Mouse (Mus musculus) CH12F3 (cell line): Measurements from ENCODE around the gene Hsp90b1.
"Not testable (repeated sequence)": the region's sequence is repeated elsewhere in the genome, so short reads cannot be mapped to it uniquely, and the experiment has no call there.

Experiments
- in situ Hi-C: fragments of 300-500 bp; cut with MboI; formaldehyde crosslinking; loops from 2 replicates; pipeline ENCODE4 v1.14.3; 2020; ENCODE audit warnings: low sequenced_read_pairs

The Hsp90b1 gene

GRCm38 (mm10) chr10:86705318-86705921, at the start of gene Hsp90b1, which contains the start of gene Ttc41:
Hsp90b1 (minus strand) TSS chr10:86705509.
Ttc41 (plus strand) TSS chr10:86705811.
- in situ Hi-C loops: no loop called here

- in situ Hi-C loops: no loop called here
These were observed 39.0 kb upstream of the Hsp90b1 start for GRCm38 (mm10) chr10:86744306-86744705.

- in situ Hi-C loops: no loop called here
These were observed 37.6 kb upstream of the Hsp90b1 start for GRCm38 (mm10) chr10:86742918-86743317.

- in situ Hi-C loops: no loop called here
These were observed 29.7 kb upstream of the Hsp90b1 start for GRCm38 (mm10) chr10:86735036-86735435.

- in situ Hi-C loops: no loop called here
These were observed 26.2 kb upstream of the Hsp90b1 start for GRCm38 (mm10) chr10:86731500-86731863.

- in situ Hi-C loops: no loop called here
These were observed 25.7 kb upstream of the Hsp90b1 start for GRCm38 (mm10) chr10:86730823-86731499.

- in situ Hi-C loops: no loop called here
These were observed 22.9 kb upstream of the Hsp90b1 start for GRCm38 (mm10) chr10:86728176-86728575.

- in situ Hi-C loops: no loop called here
These were observed 22.3 kb upstream of the Hsp90b1 start for GRCm38 (mm10) chr10:86727548-86727980.

GRCm38 (mm10) chr10:86712156-86712555, 6.8 kb upstream of the Hsp90b1 start:
- in situ Hi-C loops: no loop called here

GRCm38 (mm10) chr10:86707134-86707533, 1.8 kb upstream of the Hsp90b1 start:
- in situ Hi-C loops: no loop called here

- in situ Hi-C loops: no loop called here
These were observed 828 bp upstream of the Hsp90b1 start for GRCm38 (mm10) chr10:86705922-86706752.

- in situ Hi-C loops: no loop called here
These were observed 619 bp downstream of the Hsp90b1 start for GRCm38 (mm10) chr10:86704589-86705191.

- in situ Hi-C loops: no loop called here
These were observed 1.2 kb downstream of the Hsp90b1 start for GRCm38 (mm10) chr10:86704141-86704540.

- in situ Hi-C loops: no loop called here
These were observed 1.9 kb downstream of the Hsp90b1 start for GRCm38 (mm10) chr10:86703375-86703774.

GRCm38 (mm10) chr10:86702312-86702920, 2.9 kb downstream of the Hsp90b1 start:
- in situ Hi-C loops: no loop called here

GRCm38 (mm10) chr10:86700973-86701372, 4.3 kb downstream of the Hsp90b1 start:
- in situ Hi-C loops: no loop called here

- in situ Hi-C loops: no loop called here
These were observed 5.1 kb downstream of the Hsp90b1 start for GRCm38 (mm10) chr10:86700251-86700650.

GRCm38 (mm10) chr10:86686017-86686360, 19.3 kb downstream of the Hsp90b1 start:
- in situ Hi-C loops: not testable (repeated sequence)

- in situ Hi-C loops: not testable (repeated sequence)
These were observed 19.9 kb downstream of the Hsp90b1 start for GRCm38 (mm10) chr10:86685179-86686016.

GRCm38 (mm10) chr10:86684797-86685178, 20.5 kb downstream of the Hsp90b1 start:
- in situ Hi-C loops: not testable (repeated sequence)
